Mouse (Mus musculus) inflammation-experienced regulatory T-cells, adult 6 months (primary cell): ENCODE measurements around the gene Dnajb5. TPM values are rescaled to one million over a fixed set of nuclear protein-coding genes. Genes with fewer than 3 reads are reported as not detected.
A peak's percentile ranks its signal among the peaks of the same experiment; 100 is the strongest.

Experiments
- ATAC-seq: one replicate; pipeline ENCODE4 v1.8.0; 2017
- polyA plus RNA-seq, 3 experiments: library from polyadenylated mRNA; unstranded; fragments of 100-300 nt; shearing (Covaris generic); gene quantifications; one replicate each; pipeline ENCODE4 v1.2.1; 2017

The Dnajb5 gene
- 1 to 10 TPM; 2.1 to 5.3 (median 2.3) TPM for polyA plus RNA-seq

DNA sequence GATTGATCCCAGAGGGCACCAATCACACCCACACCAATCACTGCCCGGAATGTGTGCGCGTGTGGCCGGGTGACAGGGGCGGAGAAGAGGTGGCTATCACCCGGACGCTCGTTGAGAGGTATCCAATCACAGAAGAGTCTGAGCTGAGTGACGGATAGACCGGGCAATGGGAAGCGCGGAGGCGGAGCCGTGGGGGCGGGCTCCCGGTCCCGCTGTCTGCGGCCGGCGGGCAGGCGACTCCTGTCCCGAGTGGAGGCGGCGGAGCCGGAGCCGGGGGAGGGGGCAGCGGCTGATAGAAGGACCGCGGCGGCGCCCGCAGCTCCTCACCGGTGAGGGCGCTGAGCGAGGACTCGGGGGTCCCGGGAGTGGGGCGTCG is at the start of gene Dnajb5:
Gene Dnajb5 (plus strand): TSS at position 139 of the 376 bp plus-strand sequence.
- peak; percentile 95 for ATAC-seq

- ATAC-seq = no peak
Measured at GRCm38 (mm10) chr4:42900878-42901277, 48.7 kb upstream of the Dnajb5 start.

DNA sequence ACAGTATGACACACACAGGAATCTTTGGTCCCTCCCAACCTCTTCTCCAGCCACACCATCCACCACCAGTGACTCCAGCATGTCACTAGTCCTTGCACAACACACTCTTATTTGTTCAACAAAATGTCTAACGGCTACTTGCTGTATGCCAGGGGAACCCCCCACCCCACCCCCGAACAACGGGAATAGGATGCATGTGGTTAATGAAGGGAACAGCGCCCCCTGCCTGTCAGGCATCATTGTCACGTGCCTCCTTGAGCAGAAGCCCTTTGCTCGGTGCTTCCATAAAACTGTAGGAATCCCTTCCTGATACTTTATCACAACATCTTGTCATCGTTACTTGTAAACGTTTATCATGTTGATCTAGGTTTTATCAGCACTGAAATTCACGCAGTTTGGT is 47.4 kb upstream of the Dnajb5 start:
- no peak for ATAC-seq

DNA sequence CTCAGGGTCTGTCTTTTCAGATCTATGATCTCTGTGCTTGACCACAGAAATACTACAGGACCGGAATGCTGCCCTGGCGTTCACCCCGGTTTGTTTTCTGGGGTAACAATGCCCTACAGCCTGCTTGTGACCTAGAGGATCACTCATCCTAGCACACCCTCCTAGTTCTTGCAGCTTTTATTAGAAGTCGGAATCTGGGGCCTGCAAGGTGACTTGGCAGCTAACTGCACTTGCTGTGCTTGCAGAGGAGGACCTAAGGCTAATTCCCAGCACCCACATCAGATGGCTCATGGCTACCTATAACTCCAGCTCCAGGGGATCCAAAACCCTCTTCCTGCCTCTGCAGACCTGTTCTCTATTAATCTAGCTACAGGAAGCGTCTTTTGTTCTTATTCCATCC is 46.9 kb upstream of the Dnajb5 start:
- no peak for ATAC-seq

DNA sequence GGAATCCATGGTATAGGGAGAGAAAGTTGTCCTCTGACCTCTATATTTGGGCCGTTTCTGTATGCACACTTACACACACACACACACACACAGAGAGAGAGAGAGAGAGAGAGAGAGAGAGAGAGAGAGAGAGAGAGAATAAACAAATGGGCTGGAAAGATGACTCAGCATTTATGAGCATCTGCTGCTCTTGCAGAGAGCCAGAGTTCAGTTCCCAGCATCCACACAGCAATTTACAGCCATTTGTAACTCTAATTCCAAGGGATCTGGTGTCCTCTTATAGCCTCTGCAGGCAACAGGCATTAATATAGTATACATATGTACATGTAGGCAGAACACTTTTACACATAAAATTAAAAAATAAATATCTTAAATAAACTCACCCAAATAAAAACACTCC is 45.7 kb upstream of the Dnajb5 start:
- ATAC-seq = no peak

GRCm38 (mm10) chr4:42904523-42904922 is 45.1 kb upstream of the Dnajb5 start:
- no peak for ATAC-seq

GRCm38 (mm10) chr4:42904966-42905365 is 44.6 kb upstream of the Dnajb5 start:
- ATAC-seq = no peak

DNA sequence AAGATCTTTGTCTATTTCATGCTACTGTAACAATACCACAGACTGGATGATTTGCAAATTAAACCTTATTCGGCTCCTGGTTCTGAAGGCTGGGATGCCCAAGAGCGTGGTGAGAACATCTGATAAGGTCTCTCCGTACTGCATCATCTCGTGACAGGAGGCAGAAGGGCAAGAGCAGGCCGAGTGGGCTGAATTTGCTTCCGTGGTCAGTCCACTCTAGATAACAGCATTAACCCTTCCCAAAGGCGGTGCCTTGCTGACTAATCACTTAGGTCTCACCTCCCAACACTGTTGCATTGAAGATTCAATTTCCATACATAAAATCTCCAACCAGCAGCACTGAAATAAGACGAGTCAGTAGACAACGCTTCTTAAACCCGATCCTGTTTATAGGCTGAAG is 36.2 kb upstream of the Dnajb5 start:
- no peak for ATAC-seq

DNA sequence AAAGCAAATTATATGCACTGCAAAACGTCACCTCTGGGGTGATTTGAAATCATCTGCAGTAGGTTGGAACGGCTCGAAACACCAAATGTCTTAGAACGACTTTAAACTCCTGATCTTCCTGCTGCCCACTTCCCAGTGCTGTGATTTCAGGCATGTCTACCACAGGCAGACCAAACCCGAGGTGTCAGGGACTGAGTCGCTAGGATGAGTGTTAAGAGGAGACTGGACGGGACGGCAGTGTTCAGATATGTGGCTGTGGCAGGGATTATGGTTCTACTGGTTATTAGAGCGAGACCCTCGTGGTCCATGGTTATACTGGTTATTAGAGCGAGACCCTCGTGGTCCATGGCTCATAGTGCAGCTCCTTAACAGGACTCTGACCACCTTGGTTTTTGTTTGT is 34.3 kb upstream of the Dnajb5 start:
- ATAC-seq = no peak

GRCm38 (mm10) chr4:42915966-42916365 is 33.6 kb upstream of the Dnajb5 start:
- ATAC-seq = no peak

DNA sequence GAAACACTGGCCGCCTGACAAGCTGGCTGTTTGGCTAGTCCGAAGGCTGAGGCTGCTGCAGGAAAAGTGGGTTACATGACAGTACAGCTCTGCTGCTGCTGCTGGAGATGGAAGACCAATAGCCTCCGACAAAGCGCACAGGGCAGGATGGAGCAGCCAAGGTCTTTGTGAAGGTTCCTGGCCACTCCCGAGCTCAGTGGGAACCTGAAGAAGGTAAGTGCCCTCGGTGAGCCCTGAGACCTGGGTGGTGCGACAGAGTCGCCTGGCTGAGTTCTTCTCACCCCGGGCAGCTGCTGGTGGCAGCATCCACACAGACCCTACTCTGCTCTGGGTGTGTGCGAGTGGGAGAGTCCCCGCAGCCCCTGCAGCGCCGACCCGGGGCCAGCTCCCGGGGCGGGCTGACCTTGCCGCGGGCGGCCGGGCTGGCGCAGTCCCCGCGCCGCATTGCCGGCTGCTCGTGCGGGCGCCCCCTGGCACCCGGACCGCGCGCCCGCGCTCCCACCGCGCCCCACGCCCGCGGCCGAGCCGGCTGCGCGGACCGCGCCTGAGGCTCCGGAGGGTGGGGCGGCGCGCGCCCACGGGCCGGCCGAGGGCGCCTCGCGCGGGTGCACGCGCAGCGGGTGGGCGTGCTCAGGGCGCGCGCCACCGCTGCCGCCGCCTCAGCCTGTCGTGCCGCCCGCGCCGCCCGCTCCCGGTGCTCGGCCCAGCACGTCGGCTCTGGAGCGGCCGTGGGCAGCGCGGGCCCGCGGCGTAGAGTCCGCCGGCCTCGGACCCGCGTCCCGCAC is 32.8 kb upstream of the Dnajb5 start, which contains the start of gene Phf24:
Gene Phf24 (plus strand): TSS at position 44 of the 785 bp plus-strand sequence.
- ATAC-seq = no peak

DNA sequence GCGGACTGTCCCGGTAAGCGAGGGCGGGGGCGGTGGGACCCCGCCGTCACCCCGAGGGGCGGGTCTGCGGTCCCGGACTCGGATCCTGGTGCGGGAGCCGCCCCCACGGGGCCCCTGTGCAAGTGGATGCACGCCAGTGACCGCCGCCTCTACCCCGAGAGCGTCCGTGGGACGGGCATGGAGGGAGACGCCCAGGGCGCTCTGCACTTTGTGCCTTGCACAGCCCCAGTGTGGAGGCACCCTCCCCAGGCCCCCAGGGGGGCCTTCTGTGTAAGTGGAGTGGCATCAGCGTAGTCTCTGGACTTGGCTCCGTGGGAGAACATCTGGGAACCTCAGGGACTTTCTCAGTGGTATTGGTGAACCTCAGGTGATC is 32.2 kb upstream of the Dnajb5 start:
- no peak for ATAC-seq

- ATAC-seq = no peak
Measured at GRCm38 (mm10) chr4:42920726-42921125, 28.9 kb upstream of the Dnajb5 start.

GRCm38 (mm10) chr4:42921536-42921935 is 28.1 kb upstream of the Dnajb5 start:
- no peak for ATAC-seq

- ATAC-seq = no peak
Measured at GRCm38 (mm10) chr4:42922056-42922455, 27.6 kb upstream of the Dnajb5 start.

- ATAC-seq = no peak
Measured at GRCm38 (mm10) chr4:42922461-42922860, 27.2 kb upstream of the Dnajb5 start.

- no peak for ATAC-seq
Measured at GRCm38 (mm10) chr4:42924095-42924710, 25.4 kb upstream of the Dnajb5 start.

DNA sequence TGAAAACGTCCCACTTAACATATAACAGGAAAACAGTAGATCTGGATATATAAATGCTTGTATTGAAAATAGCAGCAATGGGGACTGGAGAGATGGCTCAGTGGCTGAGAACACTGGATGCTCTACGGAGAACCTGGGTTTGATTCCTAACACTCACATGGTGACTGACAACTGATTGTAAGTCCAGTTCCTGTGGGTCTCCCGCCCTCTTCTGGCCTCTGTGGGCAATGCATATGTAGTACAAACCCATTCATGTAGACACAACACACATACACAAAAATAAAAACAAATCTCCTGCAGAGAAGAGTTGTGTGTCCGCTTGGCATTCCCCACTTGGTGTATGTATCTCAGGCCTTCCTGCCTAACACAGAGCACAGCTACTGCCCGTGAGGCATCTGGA is 21.4 kb upstream of the Dnajb5 start:
- ATAC-seq = no peak

DNA sequence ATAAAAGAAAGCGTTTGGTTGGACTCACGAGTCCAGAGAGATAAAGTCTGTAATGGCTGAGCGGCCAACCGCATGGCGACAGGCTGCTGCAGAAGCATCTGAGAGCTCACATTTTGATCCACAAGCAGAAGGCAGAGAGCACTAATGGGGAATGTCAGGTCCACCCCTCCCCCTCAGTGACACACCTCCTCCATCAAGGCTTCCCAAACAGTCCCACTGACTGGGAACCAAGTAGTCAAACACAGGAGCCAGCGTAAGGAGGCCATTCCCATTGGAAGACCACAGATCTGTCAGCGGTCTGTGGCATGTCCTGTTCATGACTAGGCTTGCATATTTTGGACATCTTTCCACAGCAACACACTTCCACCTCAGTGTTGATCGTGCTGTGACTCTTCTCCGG is 20.7 kb upstream of the Dnajb5 start:
- no peak for ATAC-seq

DNA sequence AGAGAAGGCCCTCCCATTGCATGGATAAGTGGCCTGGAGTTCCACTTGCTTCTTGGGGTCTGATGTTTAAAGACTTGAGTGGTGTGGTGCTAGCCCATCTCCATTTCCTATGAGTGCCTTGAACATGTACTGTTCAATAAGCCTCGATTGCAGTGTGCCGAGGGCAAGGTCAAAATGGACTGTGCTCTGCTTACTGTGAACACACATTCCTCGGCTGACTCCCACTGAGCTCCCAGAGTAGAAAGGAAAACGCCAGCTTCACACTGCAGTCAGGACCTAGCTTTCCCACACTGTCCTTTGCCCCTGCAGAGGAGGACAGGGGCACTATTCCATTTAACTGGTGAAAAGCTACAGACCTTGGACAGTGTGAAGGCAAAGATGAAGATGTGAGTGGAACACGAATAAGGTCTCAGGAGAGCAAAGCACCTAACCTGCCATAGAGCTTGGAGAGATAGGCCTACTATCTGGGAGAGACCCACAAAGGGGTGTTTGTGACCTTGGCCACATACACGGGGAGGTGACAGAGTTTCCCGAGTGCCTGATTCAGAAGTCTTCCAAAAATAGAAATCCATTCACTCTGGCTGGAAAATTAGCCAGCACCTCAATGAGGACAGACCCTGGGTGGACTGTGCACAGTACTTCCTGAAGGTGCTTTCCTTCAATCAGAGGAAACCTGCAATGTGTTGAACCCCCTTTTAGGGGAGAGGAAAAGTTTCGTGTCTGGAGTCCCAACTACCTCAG is 17.2 kb upstream of the Dnajb5 start:
- ATAC-seq = no peak

DNA sequence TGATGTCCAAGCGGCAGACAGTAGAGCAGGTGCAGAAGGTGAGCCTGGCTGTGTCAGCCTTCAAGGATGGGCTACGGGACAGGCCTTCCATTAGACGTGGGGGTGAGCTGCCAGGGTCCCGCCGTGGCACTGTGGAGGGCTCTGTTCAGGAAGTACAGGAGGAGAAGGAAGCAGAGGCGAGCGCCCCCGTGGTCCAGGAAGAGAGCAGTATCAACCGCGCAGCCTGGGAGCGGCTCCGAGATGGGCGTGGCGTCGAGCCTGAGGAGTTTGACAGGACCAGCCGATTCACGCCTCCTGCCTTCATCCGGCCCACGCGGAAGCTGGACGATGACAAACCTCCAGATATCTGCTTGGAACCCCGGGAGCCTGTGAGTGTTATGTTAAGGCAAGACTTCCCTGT is 16.0 kb upstream of the Dnajb5 start:
- ATAC-seq = no peak

- ATAC-seq = no peak
Measured at GRCm38 (mm10) chr4:42941396-42941795, 8.2 kb upstream of the Dnajb5 start.

DNA sequence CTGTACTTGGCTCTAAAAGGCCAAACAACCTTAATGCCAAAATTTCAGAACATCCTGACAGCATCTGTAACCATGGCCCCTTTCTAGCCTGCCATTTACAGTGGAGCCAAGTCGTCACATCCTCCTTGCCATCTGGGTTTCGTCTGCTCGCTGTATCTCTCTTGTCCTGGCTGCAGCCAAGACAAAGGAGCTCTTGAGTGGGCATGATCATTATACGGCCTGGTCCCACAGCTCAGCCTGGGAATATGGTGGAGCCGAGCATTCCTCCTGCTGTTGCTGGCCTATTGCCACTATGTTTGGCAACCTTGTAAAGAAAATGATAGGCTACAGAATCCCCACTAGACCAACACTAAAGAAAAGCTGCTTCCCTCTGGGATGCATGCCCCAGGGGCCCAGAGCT is 6.3 kb upstream of the Dnajb5 start:
- ATAC-seq = no peak

DNA sequence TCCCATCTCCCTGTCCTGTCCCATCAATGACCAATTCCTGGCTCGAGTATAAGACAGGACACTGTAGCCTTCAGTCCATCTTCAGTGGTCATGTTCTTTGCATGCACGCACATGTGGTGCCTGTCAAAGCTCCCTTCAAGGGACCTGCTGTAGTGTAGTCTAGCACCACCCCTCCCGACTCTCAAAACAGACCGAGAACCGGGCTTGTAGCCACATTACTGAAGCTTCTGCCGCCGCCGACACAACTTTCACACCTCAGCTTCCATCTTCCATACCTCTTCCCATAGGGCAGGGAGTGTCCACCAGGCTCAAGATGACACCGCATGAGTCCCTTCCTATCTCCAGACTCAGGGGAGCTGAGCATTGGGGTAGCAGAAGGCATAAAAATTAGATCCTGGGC is 5.4 kb upstream of the Dnajb5 start:
- no peak for ATAC-seq
